ENCODE assay signal across 15 mouse cellular contexts in genomic region chr1:64744616-64745015, GRCm38 (mm10).
"Had no signal": no experiment of that assay in that cellular context is flagged by ENCODE, and none has a peak within 500 bp of the region (broad histone marks: within the 10 kb centered on the region; RNA-seq: fewer than 3 reads in every experiment).

No protein-coding gene starts in this region.

- H3K27ac ChIP-seq: midbrain, embryonic 10.5 days; midbrain, embryonic 12.5 days; neural tube, embryonic 12.5 days had no signal

- H3K9ac ChIP-seq: lung, embryonic 14.5 days; midbrain, embryonic 12.5 days; neural tube, embryonic 12.5 days had no signal

- H3K4me2 ChIP-seq: lung, embryonic 14.5 days; midbrain, embryonic 12.5 days; neural tube, embryonic 12.5 days had no signal

- H3K9me3 ChIP-seq: midbrain, embryonic 10.5 days; midbrain, embryonic 12.5 days; neural tube, embryonic 12.5 days had no signal

- ATAC-seq: midbrain, embryonic 16.5 days had no signal

- DNase-seq: lung, adult 18-20 months; lung, embryonic 14.5 days; lung, postnatal 10 days; lung, postnatal 4 days; midbrain, embryonic 14.5 days; right cerebral cortex, postnatal 25 days; right cerebral cortex, postnatal 4 days; spleen, adult 18-20 months; thymus, adult 18-20 months; thymus, postnatal 14 days; thymus, postnatal 36 days had no signal

- H3K4me1 ChIP-seq: midbrain, embryonic 10.5 days; midbrain, embryonic 12.5 days; neural tube, embryonic 12.5 days had no signal

- H3K27me3 ChIP-seq: neural tube, embryonic 12.5 days had no signal

- H3K36me3 ChIP-seq: midbrain, embryonic 10.5 days; midbrain, embryonic 12.5 days; neural tube, embryonic 12.5 days had no signal

- H3K4me3 ChIP-seq: midbrain, embryonic 10.5 days; midbrain, embryonic 12.5 days; neural tube, embryonic 12.5 days had no signal
